Mouse (Mus musculus): ENCODE results near the gene Trim72.

DNA sequence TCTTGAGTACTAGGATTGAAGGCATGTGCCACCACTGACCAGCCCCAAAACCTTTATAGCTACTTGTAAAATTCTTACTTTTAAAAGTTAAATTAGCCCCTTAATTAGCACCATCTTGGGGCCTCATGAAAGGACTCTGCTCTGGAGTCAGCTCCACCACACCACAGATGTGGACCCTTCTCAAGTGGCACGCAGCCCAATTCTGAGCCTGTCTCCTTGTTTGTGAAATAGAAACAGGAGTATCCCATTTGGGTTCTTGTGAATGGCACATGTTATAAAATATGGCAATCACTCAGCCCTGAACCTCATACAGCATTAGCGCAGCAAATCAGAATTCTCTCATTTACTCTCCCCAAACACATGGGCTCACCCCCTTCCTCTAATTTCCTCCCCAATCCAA is 24.9 kb upstream of the Trim72 start:
- no peak for TF ChIP-seq CTCF (IDR thresholded peaks at IDR 0.05 in 2 of 3, conservative IDR thresholded peaks at IDR 0.05 in 1 of 3; ENCODE audit: control insufficient read depth in 1 of 3, insufficient read depth in 1 of 3, low read depth in 2 of 3, low read length in 3 of 3, poor library complexity in 1 of 3, severe bottlenecking in 1 of 3)
- no peak for TF ChIP-seq USF1 (IDR thresholded peaks at IDR 0.05; ENCODE audit: low read depth, low read length)

Measured in MEL (cell line).